Mouse (Mus musculus): ENCODE data around the gene Derl2. TPM values are rescaled to one million over a fixed set of nuclear protein-coding genes. Genes with fewer than 3 reads are reported as not detected.

Gene Derl2
- total RNA-seq, 2 experiments from 2014 or later: 15.2 to 17.4 TPM

DNA sequence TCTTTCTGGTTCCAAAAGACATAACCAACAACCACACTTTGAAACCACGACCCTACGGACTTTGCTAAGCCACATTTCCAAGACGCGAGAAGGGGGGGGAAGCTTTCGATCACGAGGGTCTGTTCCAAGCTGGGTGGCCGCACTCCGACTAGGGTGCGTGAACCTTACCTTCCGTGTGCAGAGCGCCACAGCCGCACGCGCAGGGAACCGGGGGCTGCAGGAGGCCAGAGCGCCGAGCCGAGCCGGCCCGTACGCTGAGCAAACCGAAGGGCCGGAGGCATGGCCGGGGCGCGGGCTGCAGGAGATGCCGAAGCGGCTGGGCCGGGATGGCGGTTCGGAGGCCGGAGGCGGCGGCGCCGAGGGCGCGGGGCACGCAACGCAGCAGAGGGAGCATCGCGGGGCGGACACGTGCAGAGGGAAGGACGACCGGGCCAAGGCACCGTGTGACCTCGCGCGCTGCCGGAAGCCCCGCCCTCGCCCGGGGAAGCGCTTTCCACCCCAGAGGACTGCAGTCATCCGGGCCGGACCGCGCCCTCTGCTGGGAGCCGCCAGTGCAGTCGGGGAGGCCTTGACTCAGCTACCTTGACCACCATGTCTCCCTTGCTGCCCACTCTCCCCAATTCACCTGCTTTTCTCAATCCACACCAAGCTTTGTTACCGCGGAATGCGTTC is 36.9 kb downstream of the Derl2 start, which contains the start of gene C1qbp:
Gene C1qbp (minus strand): TSS at position 470 of the 672 bp plus-strand sequence.
- peak; percentile 99 for DNase-seq

- no peak for DNase-seq
These were observed 37.6 kb downstream of the Derl2 start for GRCm38 (mm10) chr11:70982030-70982429.

GRCm38 (mm10) chr11:70980751-70981510 is 38.7 kb downstream of the Derl2 start:
- DNase-seq: no peak

GRCm38 (mm10) chr11:70980232-70980631 is 39.4 kb downstream of the Derl2 start:
- DNase-seq: no peak

GRCm38 (mm10) chr11:70977293-70977692 is 42.3 kb downstream of the Derl2 start:
- no peak for DNase-seq

DNA sequence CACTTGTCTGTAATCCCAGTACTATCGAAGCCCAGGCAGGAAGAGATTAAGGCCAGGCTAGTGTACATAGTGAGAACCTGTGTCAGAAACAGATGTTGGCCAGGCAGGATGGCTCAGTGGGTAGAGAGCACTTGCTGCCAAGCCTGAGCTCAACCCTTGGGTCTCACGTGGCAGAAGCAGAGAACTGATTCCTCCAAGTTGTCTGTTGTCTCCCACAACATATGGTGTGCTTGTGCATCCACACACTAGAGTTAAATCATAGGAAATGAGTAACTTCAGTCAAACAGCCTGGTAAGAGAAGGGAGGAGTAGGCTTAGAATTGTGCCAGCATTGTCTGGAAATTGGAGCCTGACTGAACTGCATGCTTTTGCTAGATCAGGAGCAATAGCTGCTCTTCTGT is 44.4 kb downstream of the Derl2 start:
- no peak for DNase-seq

DNA sequence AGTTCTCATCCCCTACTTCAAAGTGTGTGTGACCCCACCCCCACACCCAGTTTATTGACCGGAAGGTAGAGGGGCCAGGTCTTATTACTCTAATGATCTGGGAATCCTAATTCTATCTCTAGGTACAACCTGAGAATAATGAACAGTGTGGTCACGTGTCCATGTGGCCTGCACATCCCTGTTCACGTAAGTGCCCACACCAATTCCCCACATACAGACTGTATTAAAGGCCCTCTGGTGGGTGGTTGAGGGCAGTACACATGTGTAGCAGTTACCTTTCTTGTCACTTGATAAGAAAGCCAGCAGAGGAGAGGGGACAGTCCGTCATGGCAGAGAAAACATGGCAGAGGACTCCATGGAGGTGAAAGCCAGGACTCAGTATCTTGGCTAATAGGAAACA is 45.7 kb downstream of the Derl2 start:
- DNase-seq: no peak

GRCm38 (mm10) chr11:70972586-70972985 is 47.1 kb downstream of the Derl2 start:
- no peak for DNase-seq

GRCm38 (mm10) chr11:70970560-70971540 is 48.8 kb downstream of the Derl2 start:
- no peak for DNase-seq

DNA sequence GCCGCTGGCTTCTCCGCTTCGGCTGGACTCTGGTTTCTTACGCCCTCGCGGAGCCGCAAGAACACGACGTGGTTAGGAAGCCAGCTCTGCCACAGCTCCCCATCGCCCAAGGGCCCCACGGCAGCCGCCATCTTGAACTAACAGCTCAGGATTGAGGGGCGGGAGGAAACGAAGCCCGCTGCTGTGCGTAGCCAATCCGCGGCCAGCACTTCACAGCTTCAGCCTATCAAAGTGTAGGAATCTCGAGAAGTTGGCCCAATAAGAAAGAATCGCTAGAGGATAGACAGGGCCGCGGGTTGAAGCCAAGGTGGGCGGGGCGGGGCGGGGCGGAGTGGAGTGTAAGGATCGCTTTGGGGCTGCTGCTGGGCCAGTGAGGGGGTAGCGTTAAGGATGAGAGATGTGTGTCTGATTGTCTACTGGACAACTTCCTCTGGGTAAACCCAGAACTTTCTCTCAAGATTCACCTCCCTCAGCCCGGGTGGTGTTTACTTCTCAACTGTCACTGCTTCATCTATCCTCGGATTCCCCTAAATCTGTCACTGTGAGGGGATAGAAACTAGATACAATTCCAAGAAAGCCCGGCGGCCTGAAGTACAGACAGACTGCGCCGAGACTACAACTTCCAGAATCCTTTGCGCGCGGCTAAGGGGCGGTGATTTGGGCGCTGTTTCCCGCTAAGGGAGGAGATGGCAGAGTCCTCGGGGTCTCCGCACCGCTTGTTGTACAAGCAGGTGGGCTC is 49.7 kb downstream of the Derl2 start, which contains the start of the genes Nup88 and Rpain:
Gene Nup88 (minus strand): TSS at position 153 of the 739 bp plus-strand sequence.
Gene Rpain (plus strand): TSS at position 393 of the 739 bp plus-strand sequence.
- peak; percentile 85 for DNase-seq

DNA sequence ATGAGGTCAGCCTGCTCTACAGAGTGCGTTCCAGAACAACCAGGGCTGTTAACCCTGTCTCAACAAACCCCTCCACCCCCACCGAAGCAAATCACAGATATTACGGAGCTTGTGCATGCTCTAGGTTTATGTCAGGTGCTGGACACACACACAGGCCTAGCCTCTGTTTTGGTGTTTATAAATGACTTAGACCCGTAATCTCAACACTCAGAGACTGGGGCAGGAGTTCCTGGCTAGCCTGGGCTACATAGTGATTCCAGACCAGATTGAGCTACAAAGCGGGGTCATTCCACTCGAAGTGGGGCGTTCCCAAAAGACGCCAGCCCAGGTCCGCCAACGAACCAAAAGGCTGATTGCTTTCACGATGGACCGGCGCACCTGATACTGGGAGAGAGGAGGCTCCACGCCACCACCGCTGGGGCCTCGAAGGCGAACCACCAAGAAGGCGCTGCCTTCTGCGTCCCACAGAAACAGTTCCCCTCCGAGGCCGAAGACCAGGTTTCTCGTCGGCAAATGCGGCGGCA is 50.3 kb downstream of the Derl2 start:
- no peak for DNase-seq

DNA sequence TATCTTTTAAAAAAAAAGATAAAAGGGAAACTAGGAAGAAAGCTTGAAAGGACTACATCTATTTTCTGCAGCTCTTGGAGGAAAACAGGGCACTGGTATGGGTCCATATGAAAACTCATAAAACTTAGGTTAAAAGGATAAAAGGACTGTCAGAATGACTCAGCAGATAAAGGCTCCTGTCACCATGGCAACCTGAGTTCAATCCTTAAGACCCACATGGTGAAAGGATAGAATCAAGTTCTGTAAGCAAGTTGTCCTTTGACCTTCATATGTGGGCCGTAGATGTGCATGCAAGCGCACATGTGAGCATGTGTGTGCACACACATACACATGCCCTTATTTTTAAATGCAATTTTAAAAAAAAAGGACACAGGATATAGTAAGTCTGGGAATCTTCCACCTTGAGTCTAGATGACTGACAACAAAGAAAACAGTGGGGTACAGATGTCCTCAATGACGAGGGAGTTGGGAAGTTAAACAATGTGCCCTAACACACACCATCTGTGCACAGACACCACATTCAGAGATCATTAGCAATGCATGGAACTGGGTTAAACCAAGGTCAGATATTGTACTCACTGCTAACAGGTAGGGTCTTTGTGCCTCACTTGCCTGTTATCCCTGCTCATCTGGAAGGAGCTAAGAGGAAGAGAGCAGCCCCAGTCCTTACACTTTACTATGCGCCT is 55.3 kb downstream of the Derl2 start:
- no peak for DNase-seq

GRCm38 (mm10) chr11:70960786-70961554 is 58.7 kb downstream of the Derl2 start:
- no peak for DNase-seq

Other genes starting within 250 kb of the Derl2 start
- not detected for gene Scimp, start 207.3 kb downstream of the Derl2 start, total RNA-seq (2021)
- 10 to 100 TPM; 27.5 to 30.4 TPM for gene Rabep1, start 175.1 kb downstream of the Derl2 start, total RNA-seq (2021)
- gene Nup88, start 49.9 kb downstream of the Derl2 start, total RNA-seq (2021): 10 to 100 TPM; 50.1 to 52.0 TPM
- 10 to 100 TPM; 14.0 to 15.3 TPM for gene Rpain, start 49.6 kb downstream of the Derl2 start, total RNA-seq (2021)
- gene C1qbp, start 36.8 kb downstream of the Derl2 start, total RNA-seq (2021): 100 to 1,000 TPM; 158 to 183 TPM
- 10 to 100 TPM; 10.7 to 13.3 TPM for gene Dhx33, start 15.4 kb downstream of the Derl2 start, total RNA-seq (2021)
- gene Mis12, start 230 bp downstream of the Derl2 start, total RNA-seq (2021): 1 to 10 TPM; 5.4 to 8.2 TPM
- 1 to 10 TPM; 4.0 to 5.5 TPM for gene 6330403K07Rik, start 13.7 kb upstream of the Derl2 start, total RNA-seq (2021)
- gene Nlrp1a, start 124.9 kb upstream of the Derl2 start, total RNA-seq (2021): under 1 TPM; 0.31 to 0.43 TPM
- gene Nlrp1b, start 210.9 kb upstream of the Derl2 start, total RNA-seq (2021): under 1 TPM; 0.09 to 0.14 TPM

Measured in gastrocnemius, postnatal 10 days (tissue).